Mouse (Mus musculus): ENCODE results near the gene Epb41l4b.

Epb41l4b gene

DNA sequence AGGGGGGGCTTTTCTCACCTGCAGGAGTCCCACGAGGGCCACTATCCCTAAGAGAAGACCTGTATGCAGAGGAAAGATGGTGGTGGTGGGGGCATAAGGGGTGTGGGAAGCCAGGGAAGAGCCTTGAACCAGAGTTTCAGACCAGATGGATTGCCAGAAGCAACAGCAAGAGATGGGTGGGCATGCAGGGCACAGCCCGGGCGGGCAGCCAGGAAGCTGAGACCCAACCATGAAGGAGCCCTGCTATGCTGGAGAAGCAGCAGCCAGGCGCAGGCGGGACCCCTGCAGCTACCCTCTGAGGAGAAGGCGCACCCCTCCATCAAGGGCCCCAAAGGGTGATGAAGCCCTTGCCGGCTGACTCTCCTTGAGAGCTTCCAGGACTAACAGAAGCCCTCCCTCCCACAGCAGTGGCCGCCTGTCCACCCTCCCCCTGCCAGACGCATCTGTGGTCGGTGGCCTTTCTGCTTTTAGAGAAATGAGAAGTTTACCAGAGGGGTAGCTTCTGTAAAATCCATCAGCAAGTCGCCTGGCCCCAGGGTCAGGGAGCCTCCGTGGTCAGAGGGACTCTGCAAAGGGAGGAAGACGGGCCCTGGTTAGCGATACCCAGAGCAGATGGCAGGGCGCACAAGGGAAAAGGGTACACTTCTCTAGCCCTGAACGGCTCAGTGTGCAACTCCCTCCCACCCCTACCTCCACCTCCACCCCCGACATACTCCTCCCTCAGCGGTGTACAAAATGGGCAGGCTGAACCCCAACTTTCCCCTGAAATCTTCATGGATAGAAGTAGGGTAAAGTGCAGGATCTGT is 126.7 kb downstream of the Epb41l4b start:
- no peak for DNase-seq (ENCODE audit: low spot score in 2 of 2)

DNA sequence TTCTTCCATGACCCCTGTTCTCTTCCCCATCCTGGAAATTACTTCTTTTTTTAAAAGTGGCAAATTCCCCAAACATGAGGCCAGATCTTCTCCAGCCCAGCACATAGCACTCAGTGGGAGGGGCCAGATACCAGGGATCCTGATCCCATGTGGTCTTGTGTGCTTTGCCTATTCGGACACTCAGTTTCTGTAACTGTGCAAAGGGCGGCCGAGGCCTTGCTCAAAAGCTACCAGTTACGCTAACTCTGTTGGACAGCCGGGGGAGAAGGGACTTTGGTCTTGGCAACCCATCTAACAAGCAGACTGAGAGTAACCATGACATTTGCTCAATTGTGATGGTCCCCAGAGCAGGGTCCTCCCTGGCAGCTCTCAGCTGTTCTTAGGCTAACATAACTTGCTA is 128.2 kb downstream of the Epb41l4b start:
- DNase-seq (ENCODE audit: low spot score in 2 of 2): no peak

DNA sequence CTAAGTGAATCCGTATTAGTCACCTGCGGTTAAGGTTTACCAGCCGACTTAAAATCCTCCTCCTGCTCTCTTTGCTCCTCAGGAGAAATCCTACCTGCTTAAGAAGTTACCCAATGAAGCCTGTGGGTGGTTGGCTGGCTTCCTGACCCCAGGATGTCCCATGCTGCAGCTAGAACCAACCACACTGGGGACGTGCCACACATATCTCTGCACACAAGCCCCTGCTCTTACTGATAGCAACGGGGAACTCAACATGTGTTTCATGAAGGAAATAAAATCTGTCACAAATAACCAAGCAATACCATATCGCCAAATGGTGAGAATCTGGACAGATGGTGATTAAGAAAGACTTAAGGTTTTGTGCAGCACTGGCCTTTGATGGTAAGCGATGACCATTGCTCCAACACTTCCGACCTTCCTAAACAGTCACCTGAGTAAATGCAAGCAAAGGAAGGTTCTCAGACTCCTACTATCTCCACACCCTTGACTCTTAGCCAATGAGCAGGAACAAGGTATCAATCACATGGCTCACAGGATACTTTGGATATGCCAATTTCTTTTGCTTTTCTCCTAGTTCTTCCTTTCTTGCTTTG is 131.7 kb downstream of the Epb41l4b start:
- no peak for DNase-seq (ENCODE audit: low spot score in 2 of 2)

DNA sequence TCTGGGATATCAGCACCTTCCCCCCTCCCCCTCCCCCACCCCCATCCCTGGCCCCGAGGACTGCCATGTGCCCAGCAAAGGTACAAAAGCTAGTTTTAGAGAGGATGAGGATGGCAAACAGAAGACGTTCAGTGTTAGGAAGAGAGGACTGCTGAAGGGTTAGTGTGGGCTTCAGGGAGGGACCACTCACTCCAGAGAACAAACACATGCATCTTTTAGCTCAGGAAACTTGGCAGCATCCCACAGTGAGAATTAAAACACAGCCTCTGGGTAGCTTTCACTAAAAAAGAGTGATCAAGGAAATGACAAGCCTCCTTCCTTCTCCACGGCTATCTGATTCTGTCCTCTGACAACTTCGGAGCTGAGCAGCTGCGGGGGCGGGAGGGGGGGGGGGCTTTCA is 132.3 kb downstream of the Epb41l4b start:
- no peak for DNase-seq (ENCODE audit: low spot score in 2 of 2)

DNA sequence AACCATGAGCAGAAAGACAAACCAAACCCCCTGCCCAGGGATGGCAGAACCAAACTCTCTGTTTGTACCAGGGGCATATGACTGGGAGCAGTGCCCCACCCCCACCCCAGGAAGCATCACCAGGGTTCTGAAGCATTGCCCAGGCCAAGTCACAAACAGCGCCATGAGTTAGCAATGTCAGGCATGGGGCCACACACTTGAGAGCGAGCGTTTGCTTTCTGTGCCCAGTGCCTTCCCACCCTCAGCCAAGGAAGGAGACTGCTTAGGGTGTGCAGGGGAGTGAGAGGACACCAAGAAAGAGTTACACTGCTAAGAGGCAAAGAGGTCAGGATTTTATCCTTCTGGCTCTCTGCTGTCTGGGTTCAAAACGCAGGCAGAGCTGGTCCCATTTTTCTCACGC is 132.8 kb downstream of the Epb41l4b start:
- no peak for DNase-seq (ENCODE audit: low spot score in 2 of 2)

DNA sequence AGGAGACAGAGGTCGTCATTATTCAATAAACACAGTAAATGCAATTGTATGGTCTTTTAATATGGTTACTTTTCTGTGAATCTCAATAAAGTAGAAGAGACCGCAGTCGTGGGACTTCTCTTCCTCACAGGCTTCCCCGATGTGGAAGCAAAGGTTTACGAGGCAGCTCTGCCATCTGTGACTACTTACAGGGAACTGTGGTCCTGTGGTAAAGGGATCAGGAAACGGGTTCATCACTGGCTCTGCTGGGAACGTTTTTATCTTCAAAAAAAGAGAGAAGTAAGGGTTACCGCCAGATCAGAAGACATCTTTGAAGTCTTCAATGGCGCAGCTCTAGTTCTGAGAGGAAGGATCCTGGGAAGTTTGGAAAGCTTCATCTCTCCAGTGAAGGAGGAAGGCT is 135.5 kb downstream of the Epb41l4b start:
- no peak for DNase-seq (ENCODE audit: low spot score in 2 of 2)

DNA sequence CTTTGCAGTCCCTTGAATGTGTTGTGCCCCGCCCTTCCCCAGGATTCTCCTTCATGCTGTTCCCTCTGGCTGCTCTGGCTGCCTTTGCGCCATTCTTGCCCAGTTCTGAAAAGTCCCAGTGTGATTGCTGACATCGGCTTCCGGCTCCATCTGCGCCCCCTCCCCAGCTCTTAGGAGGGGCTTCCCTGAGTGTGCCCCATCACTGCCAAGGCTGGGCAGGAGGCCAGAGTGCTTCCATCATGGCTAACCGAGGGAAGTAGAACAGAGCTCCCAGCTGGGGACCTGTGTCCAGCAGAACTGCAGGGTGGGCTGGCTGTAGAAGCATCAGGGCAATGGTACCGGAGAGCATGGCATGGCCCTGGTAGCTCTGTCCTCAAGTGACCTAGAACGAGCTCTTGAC is 138.2 kb downstream of the Epb41l4b start:
- DNase-seq (ENCODE audit: low spot score in 2 of 2): no peak

DNA sequence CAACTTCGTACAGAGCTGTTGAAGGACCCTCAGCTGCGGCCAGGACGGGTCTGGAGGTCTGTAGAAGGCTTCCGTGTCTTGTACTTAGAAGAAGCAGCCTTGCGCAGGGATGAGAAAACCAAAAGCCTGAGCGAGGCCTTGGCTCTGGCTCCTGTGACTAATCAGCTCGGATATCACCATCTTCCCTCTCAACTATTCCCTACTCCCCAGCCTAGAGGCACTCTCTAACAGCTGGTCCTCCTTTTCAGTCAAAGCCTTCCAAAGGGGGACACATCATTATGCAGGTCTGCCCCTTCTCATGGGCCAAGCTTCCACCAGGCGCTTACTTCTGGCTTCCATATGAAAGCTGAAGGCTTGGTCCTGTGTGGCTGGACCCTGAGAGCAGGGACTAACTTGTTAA is 139.4 kb downstream of the Epb41l4b start:
- no peak for DNase-seq (ENCODE audit: low spot score in 2 of 2)

DNA sequence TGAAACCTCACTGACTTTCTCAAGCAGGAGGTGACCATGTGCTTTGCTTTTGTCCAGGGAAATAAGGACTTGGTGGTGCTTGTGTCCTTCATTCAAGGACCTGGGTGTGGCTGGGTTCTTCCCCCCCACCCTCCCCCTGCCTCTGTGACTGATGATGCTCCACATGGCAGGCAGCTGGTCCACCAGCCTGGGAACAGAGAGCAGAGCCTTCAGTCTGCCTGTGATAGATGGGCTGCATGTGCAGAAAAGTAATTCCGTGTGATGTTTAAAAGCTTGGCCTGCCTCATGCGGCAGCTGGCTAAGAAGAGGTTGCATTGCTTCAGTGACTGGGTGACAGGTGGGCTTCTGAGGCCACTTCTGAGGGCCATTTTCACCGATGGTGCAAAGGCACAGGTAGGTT is 140.5 kb downstream of the Epb41l4b start:
- DNase-seq (ENCODE audit: low spot score in 2 of 2): no peak

DNA sequence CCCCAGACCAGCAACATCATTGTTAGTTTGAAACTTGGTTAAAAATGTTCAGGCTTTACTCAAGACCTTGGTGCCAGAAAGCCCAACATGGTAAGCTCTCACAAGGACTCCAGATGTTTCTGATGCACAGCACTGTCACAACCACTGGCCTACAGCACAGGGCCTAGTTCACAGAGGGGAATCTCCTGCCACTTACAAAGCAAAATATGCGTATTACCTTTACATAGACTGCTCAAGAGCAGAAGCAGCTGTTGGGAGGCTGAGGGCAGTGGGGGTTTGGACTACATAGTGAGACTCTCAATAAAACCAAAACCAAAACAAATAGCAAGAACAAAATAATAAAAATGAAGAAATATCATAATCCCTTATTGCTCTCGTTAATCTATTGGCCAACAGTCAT is 141.8 kb downstream of the Epb41l4b start:
- DNase-seq (ENCODE audit: low spot score in 2 of 2): no peak

DNA sequence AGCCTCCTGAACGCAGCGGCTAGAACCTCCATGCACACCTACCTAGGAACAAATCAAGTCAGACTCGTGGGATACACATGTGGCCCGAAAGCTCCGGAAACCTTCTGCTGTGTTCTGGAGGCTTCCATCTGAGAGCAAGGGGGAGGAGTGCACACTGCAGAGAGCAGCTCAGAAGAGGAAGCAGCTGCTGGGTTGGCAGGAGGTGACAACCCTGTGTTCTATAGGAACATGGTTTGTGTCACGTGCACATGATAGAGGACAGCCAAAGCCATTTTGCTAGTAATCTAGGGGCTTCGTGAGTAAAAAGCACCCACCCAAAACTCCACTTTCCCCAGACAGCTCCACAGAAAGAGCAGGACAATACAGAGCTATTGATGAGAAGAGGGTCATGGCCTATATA is 149.9 kb downstream of the Epb41l4b start:
- no peak for DNase-seq (ENCODE audit: low spot score in 2 of 2)

DNA sequence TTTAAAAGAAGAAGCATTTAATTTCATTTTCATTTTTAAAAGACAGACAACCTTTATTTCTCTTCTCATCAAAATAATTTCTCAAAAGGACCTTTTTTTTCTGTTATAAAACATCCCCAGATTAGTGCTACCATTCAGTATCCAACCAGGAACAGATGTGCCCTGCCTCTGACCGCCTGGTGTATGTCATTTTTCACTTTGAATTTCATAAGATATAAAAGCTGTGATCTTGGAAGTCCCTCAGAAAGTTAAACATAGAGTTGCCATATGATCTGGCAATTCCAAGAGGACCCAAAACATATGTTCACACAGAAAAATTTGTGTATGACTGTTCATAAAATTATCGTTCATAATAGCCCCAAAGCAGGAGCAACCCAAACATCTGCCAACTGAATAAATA is 151.3 kb downstream of the Epb41l4b start:
- DNase-seq (ENCODE audit: low spot score in 2 of 2): no peak

DNA sequence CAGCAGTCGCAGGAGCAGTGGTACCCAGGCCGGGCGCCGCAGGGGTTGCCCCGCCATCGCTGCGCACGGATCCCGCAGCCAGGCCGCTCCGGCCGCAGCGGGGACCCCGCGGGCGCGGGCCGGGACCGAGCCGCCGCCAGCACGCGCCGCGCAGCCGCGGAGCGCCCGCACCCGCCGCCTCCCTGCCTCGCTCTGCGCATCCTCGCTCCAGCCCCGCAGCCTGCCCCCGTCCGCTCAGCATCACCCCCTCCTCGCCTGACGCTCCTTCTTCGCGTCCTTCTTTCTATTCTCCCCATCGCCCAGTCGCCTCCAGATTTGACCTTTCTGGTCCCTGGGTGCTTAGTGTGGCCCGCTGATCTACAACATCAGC is 153.0 kb downstream of the Epb41l4b start, which contains the start of gene Frrs1l:
TSS of gene Frrs1l (minus strand) at position 177 of the 370 bp plus-strand sequence.
- no peak for DNase-seq (ENCODE audit: low spot score in 2 of 2)

DNA sequence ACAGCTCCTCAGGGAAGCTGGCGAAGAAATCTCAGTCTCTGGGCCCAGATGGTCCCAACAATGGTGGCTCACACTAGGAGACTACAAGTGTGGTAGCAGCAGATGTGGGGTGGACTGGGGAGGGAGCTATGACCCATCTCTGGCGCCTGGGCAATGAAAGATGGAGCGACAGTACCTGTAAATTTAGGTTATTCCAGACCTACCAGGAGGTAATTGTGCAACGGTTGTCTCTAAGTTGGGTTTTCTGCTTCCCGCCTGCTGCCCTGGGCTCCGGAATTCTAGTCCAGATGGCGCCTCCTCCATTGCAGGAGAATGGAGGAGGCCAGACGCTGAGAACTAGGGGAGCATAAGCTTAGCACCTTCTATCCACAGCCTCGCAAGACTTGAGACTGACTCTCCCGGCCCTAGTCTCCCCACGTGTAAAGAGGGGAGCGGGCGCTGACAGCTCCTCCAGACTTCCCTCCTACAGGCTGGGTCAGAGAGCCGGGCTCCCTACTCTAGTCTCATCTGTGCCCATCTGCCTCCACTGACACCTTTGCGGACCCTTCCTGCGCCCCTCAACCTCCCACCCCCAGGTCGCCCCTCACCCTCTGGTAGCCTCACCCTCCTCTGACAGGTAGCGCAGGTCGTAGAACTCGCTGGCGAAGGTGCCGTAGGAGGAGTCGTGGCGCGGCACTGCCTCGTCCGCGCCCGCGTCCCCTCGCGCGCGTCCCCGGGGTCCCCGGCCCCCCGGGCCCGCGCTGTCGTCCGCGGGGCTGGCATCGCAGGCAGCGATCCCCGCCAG is 153.6 kb downstream of the Epb41l4b start:
- DNase-seq (ENCODE audit: low spot score in 2 of 2): no peak

DNA sequence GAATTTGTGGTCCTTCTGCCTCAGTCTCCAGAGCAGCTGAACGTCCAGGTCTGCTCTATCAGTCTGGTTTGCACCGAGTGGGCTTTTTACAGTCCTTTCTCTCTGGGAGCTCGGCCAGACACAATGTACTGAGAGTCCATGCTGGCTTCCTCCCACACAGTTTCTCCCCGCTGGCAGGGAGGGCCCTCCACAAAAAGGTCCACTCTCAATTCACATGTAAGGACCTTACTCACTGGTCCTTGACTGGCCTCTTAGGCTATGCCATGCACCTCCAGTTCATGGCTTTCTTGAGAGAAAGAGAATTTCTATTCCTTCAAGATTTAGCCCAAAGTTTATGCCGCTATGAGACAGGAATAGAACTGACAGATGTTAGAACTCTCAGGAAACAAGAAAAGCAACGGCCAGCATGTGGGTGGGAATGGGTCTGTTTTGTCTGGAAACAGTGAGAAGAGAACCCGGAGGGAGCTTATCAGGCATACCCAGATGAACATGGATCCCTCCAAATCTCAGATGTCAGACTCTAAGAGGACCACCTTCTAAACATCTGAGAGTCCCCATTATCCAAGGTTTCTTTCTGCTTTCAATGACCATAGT is 177.6 kb downstream of the Epb41l4b start:
- DNase-seq (ENCODE audit: low spot score in 2 of 2): no peak

DNA sequence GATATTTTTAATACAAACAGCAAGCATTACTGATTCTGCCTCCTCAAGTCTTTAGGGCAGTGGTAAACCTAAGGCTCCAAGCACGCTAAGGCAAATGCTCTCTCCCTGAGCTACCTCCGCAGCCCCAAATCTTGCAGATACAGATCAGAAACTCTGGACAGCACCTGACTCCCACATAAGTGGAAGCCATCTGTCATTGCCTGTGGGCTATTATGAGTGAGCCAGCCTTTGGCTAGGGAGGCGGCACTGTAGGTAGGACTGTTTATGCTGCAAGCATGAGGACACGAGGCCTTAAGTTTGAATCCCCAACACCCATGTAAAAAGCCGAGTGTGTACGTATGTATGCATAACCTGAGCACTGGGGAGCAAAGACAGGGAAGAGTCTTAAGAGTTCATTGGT is 179.6 kb downstream of the Epb41l4b start:
- DNase-seq (ENCODE audit: low spot score in 2 of 2): no peak

DNA sequence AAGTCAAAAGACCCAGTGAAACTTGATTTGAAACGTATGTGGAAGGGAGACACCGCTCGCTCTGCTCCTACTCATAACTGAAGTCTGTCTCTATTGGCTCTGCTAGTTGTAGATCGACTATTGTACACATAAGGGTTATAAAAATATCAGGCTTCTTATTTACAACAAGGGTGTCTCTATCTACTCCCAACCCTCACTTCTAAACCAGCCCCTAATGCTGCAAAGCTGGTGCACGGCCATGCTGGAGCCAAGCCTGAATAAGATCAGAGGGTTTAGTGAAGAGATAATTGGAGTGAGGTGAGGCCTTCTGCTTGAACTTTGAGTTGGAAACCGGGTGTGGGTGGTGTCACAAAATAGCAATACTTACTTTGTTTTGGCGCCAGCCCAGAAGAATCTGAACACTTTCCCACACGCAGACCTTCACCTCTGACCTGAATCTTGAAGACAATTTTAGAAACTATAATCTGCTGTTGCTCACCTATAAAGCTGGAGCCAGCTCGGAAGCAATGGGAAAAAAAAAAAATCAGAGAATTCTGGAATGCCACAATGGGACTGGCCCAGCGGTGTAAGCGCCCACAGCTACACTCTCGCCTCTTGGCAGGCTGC is 181.8 kb downstream of the Epb41l4b start:
- DNase-seq (ENCODE audit: low spot score in 2 of 2): no peak

DNA sequence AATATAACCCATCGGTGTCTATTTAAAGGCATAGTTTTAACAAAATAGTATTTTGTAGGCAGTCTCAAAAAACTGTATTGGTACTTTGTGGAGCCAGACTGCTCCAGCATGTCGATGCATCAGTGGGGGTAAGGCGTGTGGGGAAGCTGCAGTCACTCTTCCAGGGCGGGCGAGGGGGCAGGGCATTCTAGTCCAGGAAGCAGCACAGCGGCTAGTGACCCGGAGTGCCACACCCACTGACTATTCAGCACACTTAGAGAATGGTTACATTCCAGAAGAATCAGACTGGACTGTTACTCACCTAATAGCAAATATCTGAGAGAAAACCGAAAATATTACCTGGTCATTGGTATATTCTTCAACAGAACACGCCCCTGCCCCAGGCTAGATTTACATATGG is 185.7 kb downstream of the Epb41l4b start:
- no peak for DNase-seq (ENCODE audit: low spot score in 2 of 2)

DNA sequence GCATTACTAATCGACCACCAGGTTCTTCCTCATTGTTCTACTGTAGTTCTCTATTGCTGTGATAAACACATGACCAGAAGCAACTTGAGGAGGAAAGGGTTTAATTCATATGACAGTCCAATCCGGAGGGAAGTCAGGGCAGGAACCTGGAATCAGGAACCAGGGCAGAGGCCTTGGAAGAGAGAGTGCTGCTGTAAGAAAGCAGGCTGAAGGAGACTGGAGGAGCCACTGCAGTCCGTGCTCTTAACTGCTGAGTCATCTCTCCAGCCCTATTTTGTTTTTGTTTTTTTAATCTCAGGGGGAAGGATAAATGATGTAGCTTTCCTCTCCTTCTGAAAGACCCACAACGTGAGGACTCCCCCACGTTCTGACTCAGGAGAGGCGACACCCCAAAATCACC is 190.0 kb downstream of the Epb41l4b start:
- DNase-seq (ENCODE audit: low spot score in 2 of 2): no peak

DNA sequence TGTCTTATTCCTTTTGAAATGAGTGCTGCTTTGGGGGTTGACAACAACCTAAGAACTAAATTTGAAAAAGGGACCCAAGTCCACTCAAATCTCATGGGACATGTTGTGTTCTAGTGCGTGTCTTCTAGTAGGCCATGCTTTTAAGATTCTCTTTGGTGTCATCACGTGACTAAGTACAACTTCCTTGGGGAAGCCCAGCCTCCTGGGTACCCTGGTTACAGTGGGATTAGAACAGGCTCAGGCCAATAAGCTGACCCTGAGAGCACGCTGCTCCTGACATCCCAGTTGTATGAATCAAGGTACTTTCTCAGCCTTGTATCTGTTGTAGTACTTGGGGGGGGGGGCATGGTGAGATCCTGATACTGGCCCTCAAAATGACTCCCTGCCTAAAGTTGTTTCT is 191.5 kb downstream of the Epb41l4b start:
- DNase-seq (ENCODE audit: low spot score in 2 of 2): no peak

DNA sequence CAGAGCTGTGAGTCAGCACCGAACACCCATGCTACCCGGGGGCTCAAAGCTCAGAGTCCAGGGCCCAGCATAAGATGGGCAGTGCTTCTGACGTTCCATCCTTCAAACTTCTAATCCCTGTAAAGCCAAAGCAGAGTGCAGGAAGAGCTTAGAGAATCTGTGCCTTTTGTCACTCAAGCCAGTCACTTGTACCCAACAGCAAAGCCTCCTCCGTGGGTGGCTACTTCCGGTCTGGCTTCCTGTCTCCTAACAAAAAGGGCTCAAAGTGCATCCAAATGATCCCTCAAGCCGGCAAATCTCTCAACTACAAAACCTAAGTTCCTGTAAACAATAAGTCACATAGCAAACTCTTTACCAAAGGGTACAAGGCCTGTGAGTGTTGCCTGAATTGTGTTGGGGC is 193.7 kb downstream of the Epb41l4b start:
- DNase-seq (ENCODE audit: low spot score in 2 of 2): no peak
